Mouse (Mus musculus): ENCODE data around the gene St3gal4.

The St3gal4 gene

DNA sequence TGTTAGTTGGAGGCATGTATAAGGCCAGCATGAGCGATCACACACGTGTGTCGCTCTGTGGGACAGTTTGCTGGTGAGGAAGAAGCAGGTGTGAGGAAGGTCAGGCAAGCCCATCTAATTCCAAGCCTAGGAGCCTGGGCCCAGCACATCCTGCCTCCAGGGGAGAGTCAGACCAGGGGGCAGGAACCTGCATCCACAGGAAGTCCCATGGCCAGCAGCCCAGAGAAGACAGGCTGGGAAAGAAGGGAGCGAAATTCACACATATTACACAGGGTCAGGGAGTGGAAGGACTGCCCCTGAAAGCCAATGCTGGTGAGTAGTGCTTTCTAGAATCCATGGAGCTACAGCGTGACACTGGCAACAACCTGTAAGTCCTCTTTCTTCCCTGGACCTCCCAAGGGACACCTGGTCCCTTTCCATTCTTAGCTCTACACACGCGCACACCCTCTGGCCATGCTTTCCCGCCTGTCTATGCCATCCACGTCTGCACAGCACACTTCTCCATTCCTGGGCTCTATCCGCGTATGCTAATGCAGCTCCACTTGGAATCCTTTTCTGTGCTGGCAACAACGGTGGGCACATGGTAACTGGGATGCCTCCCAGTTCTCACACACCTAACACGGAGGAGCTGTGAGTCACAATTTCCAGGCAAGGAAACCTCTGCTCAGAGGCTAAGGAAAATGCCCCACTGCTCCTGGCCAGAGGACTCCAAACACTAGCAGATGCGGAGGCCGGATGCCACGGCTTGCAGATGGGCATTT, 12.7 kb upstream of the St3gal4 start:
- in situ Hi-C loops (cut with MboI, MseI) = no loop called here

DNA sequence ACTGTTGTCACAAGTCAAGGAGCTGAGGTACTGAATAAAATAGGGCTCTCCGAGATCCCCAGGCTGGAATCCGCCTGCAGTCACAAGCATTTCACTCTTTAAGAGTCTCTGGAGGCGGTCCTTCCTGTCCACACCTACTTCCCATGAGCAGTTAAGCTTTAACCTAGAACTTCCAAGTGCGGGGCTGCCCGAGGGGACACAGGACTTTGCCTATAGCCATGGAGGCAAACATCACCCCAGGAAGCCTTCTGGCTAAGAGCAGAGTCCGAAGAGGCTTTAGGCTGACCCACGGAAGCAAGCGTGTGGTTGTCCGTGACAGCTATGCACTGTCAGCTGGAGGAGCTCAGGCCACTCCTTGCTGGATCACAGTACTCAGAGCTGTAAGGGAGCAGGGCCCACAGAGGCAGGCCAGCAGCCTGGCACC, 9.9 kb upstream of the St3gal4 start:
- in situ Hi-C loops (cut with MboI, MseI) = loop anchor here in 1 of 2 experiments (5.0 kb wide), 1 partner anchor 43 kb away; no protein-coding TSS in a partner anchor

DNA sequence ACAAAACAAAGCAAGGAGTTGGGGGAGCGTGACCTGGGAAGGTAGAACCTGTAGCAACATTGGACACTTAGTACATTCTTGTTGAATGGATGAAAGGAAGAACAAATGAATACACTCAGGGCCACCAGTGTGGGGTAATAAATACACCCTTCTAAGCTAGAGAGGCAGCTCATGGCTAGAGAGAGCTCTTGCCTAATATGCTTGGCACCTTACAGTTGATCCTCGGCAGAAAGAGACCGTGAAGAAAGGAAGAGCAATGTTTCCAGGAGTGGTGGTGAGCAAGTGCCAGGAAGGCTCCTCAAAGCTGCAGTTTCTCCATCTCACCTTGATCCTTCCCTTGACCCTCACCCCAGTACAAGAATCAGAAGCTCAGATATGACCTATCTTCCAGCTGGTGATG, 9.5 kb upstream of the St3gal4 start:
- in situ Hi-C loops (cut with MboI, MseI) = loop anchor here in 1 of 2 experiments (5.0 kb wide), 1 partner anchor 44 kb away; no protein-coding TSS in a partner anchor

DNA sequence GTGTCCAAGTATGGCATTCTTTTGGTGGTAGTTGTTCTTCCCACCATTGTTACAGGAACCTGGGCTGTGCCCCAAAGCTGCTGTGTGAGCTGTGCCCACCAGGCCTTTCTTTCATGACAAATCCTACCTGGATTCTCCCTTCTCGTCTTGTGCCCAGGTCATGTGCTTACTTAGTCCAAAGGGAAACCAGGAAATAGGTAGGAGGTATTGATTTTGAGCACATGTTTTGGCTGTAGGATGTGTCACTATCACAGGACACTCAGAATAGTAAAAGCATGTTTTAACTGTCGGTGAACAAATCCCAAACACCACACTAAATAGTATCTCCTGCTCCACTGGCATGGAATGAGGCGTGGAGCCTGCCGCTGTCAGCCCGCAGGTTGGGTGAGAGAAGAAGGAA, 8.5 kb upstream of the St3gal4 start:
- in situ Hi-C loops (cut with MboI, MseI) = loop anchor here in 1 of 2 experiments (5.0 kb wide), 1 partner anchor 45 kb away; no protein-coding TSS in a partner anchor

DNA sequence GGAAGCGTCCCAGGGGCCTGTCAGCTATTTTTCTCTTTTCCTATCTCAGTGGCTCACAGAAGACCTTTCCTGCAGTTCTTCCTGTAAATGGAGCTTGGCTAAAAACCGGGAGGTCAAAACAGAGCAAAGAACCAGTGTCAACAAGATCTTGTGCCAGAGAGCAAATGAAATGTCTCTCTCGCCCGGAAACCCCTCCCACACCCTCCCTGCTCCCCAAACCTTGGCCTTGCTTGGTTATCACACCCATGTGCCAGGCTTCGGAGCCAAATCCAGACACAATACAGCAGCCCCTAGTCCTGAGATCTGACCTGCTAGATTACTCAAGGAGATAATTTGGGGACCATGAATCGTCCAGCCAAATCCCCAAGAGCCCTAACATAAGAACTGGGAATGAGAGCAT, 8.1 kb upstream of the St3gal4 start:
- in situ Hi-C loops (cut with MboI, MseI) = loop anchor here in 1 of 2 experiments (5.0 kb wide), 1 partner anchor 45 kb away; no protein-coding TSS in a partner anchor

DNA sequence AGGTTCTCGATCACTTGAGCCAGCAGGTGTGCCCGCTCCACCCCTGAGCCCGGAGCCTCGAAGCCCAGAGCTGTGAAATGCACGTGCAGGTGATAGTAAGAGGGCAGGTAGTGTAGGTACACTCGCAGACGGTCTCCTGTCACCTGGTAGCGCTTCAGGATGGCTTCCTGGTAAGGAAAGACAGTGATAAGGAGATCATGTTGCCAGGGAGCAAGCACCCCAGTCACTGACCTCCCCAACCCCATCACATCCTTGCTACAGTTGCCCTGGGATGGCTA, 5.5 kb upstream of the St3gal4 start:
- in situ Hi-C loops (cut with MboI, MseI) = loop anchor here (5.0 to 25.0 kb wide), 2 partner anchors 48 to 1638 kb away; partner anchors contain the start of gene Stt3a (in 1 of the 2)

DNA sequence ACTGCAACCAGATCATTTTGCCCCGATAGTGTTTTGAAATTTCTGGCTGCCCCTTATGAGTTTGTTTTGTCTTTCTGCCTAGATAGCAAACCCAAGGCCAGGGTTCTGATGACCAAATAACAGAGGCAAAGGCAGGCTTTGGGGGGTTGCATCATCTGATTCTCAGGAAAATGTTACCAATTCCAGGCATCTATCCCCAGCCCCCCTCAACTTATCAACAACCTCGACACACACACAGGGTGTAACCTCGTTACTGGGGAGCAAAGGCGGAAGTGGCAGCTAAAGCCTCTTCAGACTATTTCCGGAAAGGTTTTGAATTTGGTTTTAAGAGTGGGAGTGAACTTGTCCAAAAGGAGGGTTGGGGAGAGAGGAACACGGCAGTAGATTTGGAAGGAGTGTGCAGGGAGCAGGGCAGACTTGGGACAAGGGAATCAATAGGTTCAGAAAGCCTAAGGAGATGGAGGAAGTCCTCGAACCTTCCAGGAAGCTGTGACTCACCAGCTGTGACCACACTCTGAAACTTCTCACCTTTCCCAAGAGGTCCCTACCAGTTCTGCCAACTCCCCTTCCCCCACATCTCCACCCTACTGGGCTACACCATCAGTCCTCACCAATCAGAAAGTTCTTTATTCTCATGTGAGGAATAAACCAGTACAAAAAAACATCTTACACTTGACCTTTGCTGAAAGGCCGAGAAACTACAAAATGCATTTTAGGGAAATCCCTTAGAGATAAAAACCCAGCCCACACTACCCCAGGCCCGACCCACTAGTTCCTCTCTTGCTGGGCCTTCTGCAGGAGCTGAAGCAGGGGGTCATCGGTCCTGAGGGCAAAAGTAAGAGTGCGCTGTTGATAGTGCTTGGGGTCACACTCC, 5.0 kb upstream of the St3gal4 start:
- in situ Hi-C loops (cut with MboI, MseI) = loop anchor here (5.0 to 25.0 kb wide), 2 partner anchors 48 to 1638 kb away; partner anchors contain the start of gene Stt3a (in 1 of the 2)

DNA sequence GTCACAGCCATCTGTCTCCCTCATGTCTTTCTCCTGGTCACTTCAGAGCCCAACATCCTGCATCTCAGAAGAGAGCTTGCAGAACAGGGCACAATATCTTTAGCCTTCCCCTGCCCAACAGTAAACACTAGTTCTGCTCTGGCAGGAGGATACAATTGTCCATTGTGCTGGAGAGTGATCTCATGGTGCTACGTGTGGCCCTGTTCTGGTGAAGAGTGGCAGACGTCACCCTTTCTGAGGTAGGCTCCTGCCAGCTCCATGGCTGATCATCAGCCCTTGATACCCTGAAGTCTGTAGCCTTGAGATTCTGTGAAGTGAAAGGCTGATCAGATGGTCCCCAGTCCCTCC, 4.4 kb upstream of the St3gal4 start:
- in situ Hi-C loops (cut with MboI, MseI) = loop anchor here (5.0 to 25.0 kb wide), 2 partner anchors 49 to 1639 kb away; partner anchors contain the start of gene Stt3a (in 1 of the 2)

DNA sequence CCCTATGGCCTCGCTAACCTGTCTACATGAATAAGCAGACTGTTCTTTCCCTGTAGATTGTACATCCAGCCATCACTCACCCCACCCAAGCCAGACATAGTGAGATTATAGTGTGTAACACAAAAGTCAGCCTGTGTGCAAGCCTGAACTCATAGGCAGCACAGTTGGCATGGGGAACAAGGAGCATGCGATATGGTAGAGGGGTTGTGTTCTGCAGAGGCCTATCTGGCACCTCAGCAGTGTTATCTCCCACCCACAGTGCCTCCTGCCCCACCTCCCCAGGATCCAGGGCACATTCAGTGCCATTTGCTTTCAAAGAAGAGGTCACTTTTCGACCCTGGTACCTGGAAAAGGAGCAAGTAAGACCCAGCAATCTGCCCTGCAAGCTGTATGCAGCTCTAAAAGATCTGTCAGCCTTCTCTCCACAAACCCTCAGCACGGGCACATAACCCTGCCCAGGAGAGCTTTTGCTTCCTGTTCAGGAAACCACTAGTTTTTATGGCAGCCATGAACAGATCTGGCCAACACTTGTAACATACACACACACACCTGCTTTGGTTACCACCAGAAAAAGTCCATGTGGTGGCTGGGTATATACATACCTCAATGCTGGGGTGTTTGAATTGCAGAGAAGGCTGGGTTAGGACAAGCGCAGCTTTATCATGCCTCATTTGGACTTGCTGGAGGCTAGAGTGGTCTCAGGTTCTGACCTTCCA, 3.6 kb upstream of the St3gal4 start:
- in situ Hi-C loops (cut with MboI, MseI) = loop anchor here (5.0 to 25.0 kb wide), 2 partner anchors 50 to 1640 kb away; partner anchors contain the start of gene Stt3a (in 1 of the 2)

DNA sequence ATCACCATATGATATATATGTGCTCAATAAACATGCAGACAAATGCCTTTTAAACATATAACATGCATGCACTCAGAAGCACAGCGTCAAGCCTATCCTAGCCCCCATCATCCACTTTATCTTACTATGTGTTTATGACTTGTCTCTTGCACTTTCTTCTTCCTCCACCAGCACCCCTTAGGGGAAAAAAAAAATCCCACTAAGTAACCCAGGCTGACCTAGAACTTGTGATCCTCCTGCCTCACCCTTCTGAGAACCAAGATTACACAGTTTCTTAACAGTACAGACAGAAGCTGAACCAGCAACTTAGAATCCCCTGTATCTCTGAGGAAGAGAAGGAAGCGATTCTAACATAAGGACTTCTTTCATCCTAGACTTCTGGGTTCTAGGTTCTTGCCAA, 505 bp downstream of the St3gal4 start:
- in situ Hi-C loops (cut with MboI, MseI) = loop anchor here in 1 of 2 experiments (5.0 to 25.0 kb wide), 3 partner anchors 94 to 1644 kb away; partner anchors contain the start of genes Foxred1 and Stt3a

DNA sequence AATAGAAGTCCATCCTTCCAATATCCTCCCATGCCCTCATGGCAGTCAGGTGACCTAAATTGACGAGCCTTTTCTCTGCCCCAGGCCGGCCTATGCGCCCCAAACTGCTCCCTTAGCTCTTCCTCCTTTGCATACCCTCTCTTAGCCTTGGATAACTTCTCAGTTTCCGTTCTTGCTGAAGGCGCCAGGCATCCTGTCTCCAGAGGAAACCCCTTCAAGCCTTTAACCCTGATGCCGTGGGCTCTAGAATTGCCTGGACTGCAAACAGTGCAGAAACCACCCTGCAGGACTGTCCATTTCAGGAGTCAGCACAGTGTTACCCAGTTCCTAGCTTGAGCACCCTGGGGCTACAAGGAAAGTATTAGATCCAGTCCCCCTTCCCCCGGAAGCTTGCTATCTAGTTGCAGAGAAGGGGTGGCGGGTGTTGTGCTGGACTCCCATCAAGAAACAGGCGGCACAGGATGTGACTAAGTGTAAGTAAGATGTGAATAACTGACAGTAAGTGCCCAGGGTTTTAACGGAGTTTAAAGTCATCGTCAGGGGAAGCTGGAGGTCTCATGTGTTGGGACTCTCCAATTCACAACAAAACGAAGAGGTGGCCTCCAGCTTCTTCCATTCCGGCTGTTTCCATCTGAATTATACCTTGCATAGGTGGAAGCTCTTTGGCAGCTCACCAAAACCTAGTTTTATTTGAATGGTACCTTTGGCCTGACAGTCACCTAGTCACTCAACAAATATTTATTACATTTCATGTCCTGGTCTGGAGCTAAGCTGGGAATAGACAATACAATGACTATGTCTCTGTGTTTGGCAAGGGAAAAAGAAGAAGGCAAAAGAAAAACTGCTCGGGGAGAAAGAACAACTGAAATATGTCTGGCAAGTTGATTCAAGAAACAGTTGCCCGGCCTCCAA, 1.4 kb downstream of the St3gal4 start:
- in situ Hi-C loops (cut with MboI, MseI) = loop anchor here in 1 of 2 experiments (5.0 to 25.0 kb wide), 3 partner anchors 95 to 1645 kb away; partner anchors contain the start of genes Foxred1 and Stt3a

DNA sequence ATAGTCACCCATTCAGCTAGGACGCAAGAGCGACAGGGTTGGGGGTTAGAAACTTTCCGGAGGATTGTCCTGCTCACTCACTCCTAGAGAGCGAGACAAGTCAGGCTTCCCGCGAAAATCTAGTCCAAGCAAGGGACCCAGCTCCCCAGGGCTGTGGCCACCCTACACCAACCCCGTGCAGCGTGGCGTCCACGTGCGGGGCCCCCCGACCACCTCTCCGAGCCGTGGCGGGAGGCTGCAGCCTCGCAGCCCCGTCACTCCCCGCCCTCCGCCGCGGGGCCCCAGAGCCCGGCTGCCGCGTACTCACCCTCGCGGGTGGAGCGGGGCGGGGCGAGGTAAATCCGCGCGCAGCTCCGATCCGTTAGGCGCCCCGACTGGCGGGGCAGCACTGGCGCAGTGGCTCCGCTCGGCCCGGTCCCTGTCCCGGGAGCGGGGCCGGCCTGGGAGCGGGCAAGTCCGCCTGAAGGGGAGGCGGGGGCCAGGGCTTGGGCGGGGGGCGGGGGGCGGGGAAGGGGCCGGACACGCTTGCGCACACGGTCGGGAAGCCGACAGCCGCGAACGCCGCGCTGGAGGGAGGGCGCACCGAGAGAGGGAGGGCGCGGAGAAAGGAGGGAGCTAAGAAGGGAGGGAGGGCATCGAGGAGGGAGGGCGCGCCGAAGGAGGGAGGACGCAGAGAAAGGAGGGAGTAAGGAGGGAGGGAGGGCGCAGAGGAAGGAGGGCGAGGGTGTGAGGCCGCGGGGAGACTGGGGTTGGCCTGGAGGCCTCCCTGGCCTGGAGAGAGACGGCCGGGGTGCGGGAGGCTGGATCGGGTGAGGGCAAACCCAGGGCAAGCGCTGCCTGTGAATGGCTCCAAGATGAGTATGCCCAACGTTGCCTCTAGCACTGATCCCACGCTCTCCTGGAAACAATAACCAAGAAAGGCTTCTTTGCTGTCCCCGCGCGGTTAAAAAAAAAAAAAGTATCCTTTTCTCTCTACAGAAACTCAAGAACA, 2.4 kb downstream of the St3gal4 start:
- in situ Hi-C loops (cut with MboI, MseI) = loop anchor here in 1 of 2 experiments (5.0 to 25.0 kb wide), 3 partner anchors 96 to 1646 kb away; partner anchors contain the start of genes Foxred1 and Stt3a

DNA sequence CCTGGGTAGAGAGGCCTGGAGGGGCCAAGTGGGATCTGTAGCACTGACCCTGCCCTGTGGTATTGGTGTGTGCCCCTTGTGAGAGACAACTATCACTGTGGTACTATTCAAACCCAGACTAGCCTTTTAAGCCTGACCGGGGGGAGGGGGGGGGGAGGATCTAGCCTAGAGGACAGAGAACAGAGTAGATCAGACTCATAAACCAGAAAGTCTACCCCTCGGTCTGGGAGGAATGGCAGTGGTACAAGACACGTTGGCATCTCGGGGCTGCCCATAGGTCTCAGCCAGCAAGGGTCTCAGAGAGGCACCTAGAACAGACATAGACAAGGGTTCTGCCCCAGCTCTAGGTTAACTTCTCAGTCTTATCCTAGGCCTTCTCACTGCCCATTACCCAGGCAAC, 3.3 kb downstream of the St3gal4 start:
- in situ Hi-C loops (cut with MboI, MseI) = loop anchor here in 1 of 2 experiments (5.0 to 25.0 kb wide), 3 partner anchors 96 to 1646 kb away; partner anchors contain the start of genes Foxred1 and Stt3a

DNA sequence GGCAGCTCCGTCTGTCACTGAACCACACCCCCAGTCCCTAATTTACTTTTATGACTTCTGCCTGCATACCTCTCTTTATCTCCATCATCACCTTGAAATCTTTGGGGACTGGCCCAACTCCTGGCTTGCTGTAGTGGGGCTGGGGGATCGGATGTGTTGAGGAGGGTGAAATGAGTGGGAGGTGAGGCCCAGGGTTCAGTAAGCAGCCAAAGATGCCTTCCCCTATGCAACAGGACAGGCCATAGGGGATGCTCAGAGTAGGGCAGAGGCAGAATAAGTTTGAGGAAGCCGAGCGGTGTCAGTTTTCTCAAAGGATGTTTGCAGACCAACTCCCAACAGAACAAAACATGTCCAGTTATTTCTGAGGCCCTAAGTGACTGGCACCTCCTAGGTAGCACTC, 3.8 kb downstream of the St3gal4 start:
- in situ Hi-C loops (cut with MboI, MseI) = loop anchor here in 1 of 2 experiments (5.0 to 25.0 kb wide), 3 partner anchors 97 to 1647 kb away; partner anchors contain the start of genes Foxred1 and Stt3a

DNA sequence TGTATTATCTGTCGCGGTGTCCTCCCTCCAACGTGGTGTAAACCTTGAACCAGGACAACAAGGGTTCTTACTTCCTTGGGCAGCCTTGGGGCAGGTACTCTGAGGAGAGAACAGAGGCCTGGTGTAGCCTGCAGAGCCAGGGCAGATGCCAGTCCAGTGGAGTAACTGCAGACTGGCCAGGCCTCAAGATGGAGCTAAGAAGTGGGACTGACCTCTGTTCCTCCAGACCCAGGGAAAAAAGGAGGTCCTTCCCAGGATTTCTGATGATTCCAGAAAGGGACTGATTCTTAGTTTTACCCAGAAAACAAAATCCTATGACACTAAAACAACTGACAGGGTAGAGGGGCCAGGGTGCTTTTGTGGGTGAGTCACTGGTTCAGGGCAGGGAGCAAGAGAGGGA, 4.8 kb downstream of the St3gal4 start:
- in situ Hi-C loops (cut with MboI, MseI) = loop anchor here in 1 of 2 experiments (10.0 to 25.0 kb wide), 2 partner anchors 451 to 1648 kb away; partner anchors contain the start of gene Stt3a

DNA sequence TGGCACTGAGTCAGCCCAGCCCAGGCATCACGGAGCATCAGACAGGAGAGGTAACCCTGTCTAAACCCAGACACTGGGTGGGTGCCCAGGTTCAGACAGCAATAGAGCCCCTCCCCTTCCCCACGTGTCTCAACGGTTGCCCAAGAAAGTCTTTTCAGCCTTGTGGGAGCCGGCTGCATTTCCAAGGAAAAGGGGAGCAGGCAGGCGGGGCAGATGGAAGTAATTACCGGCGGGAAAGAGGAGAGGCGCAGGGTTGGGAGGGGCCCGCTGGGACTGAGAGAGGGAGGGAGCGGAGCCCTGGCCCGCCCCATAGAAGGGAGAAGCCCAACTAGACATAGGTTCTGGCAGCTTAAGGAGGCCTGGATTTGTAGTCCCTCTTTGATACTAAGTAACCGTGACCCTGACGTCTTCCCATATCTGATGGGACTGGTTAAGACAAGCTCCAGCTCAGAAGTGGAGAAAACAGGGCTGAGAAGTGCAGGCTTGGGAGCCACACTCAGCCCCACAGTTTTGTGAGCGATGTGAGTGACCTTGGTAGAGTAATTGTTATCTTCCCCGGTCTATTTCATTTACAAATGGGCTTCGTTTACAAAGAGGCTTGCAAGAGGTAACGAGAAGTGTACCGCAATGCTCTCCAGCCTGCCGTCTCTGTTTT, 7.0 kb downstream of the St3gal4 start:
- in situ Hi-C loops (cut with MboI, MseI) = loop anchor here in 1 of 2 experiments (10.0 to 25.0 kb wide), 2 partner anchors 453 to 1650 kb away; partner anchors contain the start of gene Stt3a

DNA sequence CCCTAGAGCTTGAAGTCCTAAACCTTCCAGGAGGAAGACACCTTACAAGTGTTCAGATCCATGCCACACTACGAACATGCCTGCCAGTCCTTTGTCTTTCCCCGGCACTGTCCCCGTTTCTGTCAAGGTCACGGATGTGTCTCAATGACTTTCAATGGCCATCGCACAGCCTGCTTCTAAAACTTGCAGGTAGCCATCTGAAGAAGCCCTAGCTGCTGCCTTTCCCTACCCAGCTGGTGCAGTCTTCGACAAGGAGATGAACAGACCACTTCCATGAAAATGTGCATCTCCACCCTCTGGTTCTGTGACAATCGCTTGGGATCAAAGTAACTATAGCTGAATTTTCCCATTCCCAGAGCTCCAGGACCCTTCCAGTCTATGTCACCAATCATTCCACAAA, 7.6 kb downstream of the St3gal4 start:
- in situ Hi-C loops (cut with MboI, MseI) = loop anchor here in 1 of 2 experiments (10.0 to 25.0 kb wide), 2 partner anchors 453 to 1651 kb away; partner anchors contain the start of gene Stt3a

DNA sequence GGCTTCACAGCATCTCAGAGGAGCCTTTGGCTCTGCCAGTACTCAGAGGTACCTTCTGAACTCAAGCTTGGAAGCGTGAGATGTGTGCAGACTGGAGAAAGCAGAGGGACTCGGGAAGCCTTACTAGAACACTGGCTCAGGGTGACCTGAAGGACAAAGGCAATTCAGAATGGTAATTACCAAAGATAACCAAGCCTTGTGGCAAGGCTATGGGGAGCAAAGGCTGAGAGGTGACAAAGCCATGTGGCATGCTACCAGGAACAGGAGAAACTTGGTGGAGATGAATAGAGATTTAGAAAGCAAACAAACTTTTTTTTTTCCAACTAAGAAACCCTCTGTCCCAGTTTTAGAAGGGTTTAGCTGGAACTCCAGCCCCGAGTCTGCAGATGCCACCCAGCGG, 8.5 kb downstream of the St3gal4 start:
- in situ Hi-C loops (cut with MboI, MseI) = loop anchor here in 1 of 2 experiments (10.0 to 25.0 kb wide), 2 partner anchors 454 to 1652 kb away; partner anchors contain the start of gene Stt3a

Data from T-helper 17 cell (primary cell).